In genomic region chr4:116157882-116158281, GRCm38 (mm10) we compare ENCODE assay signal across 21 mouse cellular contexts. TPM values are rescaled to one million over a fixed set of nuclear protein-coding genes. Genes with fewer than 3 reads are reported as not detected.
"Had no signal": no experiment of that assay in that cellular context is flagged by ENCODE, and none has a peak within 500 bp of the region (broad histone marks: within the 10 kb centered on the region; RNA-seq: fewer than 3 reads in every experiment).

No protein-coding gene starts in this region.

- H3K4me3 ChIP-seq: intestine, embryonic 15.5 days; limb, embryonic 10.5 days; liver, embryonic 15.5 days; megakaryocyte, embryonic 14.5 days; midbrain, embryonic 15.5 days; neural tube, embryonic 13.5 days had no signal

- H3K9ac ChIP-seq: hindbrain, embryonic 14.5 days; intestine, embryonic 15.5 days; liver, embryonic 15.5 days; midbrain, embryonic 15.5 days; neural tube, embryonic 13.5 days had no signal

- H3K4me1 ChIP-seq: intestine, embryonic 15.5 days; limb, embryonic 10.5 days; midbrain, embryonic 15.5 days had no signal

- DNase-seq: layer of hippocampus, adult 9-11 months; lung, adult 2 months; lung, postnatal 10 days; retina, postnatal 1 day; right cerebral cortex, postnatal 4 days; spleen, adult 18-20 months; thymus, adult 18-20 months; thymus, postnatal 14 days had no signal

- H3K27me3 ChIP-seq: intestine, embryonic 15.5 days; liver, embryonic 15.5 days; megakaryocyte, embryonic 14.5 days; midbrain, embryonic 15.5 days; neural tube, embryonic 13.5 days had no signal

- ATAC-seq: intestine, embryonic 15.5 days; midbrain, embryonic 15.5 days had no signal

- H3K27ac ChIP-seq: hindbrain, embryonic 14.5 days; intestine, embryonic 15.5 days; limb, embryonic 10.5 days; liver, embryonic 15.5 days; macrophage; midbrain, embryonic 15.5 days; neural tube, embryonic 13.5 days had no signal

- H3K4me2 ChIP-seq: hindbrain, embryonic 14.5 days; intestine, embryonic 15.5 days; liver, embryonic 11.5 days; liver, embryonic 15.5 days; midbrain, embryonic 11.5 days; midbrain, embryonic 15.5 days; neural tube, embryonic 13.5 days had no signal

- H3K9me3 ChIP-seq: intestine, embryonic 15.5 days; limb, embryonic 10.5 days; liver, embryonic 15.5 days; megakaryocyte, embryonic 14.5 days; midbrain, embryonic 15.5 days; neural tube, embryonic 13.5 days had no signal

RNA-seq across cellular contexts. Expression of gene Tspan1, which starts 9.5 kb away (rescaled TPM):
- polyA plus RNA-seq: limb, embryonic 10.5 days; limb, embryonic 14.5 days; liver, embryonic 15.5 days; macrophage; midbrain, embryonic 11.5 days; neural tube, embryonic 13.5 days had no signal

RNA-seq across cellular contexts. Expression of gene 1700042G07Rik, which starts 15.3 kb away (rescaled TPM):
- total RNA-seq: left cerebral cortex, postnatal 10 days had no signal
- polyA plus RNA-seq: hindbrain, embryonic 14.5 days; intestine, embryonic 15.5 days; limb, embryonic 10.5 days; limb, embryonic 14.5 days; liver, embryonic 11.5 days; liver, embryonic 15.5 days; lung, adult 2 months; macrophage; midbrain, embryonic 11.5 days; midbrain, embryonic 15.5 days; neural tube, embryonic 13.5 days; stomach, embryonic 14.5 days had no signal

RNA-seq across cellular contexts. Expression of gene Gm49337, which starts 15.3 kb away (rescaled TPM):
- total RNA-seq: left cerebral cortex, postnatal 10 days had no signal
- polyA plus RNA-seq: hindbrain, embryonic 14.5 days; intestine, embryonic 15.5 days; limb, embryonic 10.5 days; limb, embryonic 14.5 days; liver, embryonic 11.5 days; liver, embryonic 15.5 days; lung, adult 2 months; macrophage; midbrain, embryonic 11.5 days; midbrain, embryonic 15.5 days; neural tube, embryonic 13.5 days; stomach, embryonic 14.5 days had no signal
